Mouse (Mus musculus): Measurements from ENCODE around the gene Olfr998.

GRCm38 (mm10) chr2:85560226-85560625, 28.5 kb upstream of the Olfr998 start:
- TF ChIP-seq ZC3H11A (IDR thresholded peaks at IDR 0.05; ENCODE audit: low read depth, low read length) (no peak), ZNF384 (IDR thresholded peaks at IDR 0.05; ENCODE audit: low read depth, low read length) (no peak), NELFE (IDR thresholded peaks at IDR 0.05; ENCODE audit: low read depth, low read length) (no peak), CTCF (IDR thresholded peaks at IDR 0.05 in 2 of 3, conservative IDR thresholded peaks at IDR 0.05 in 1 of 3; ENCODE audit: control insufficient read depth in 1 of 3, insufficient read depth in 1 of 3, low read depth in 2 of 3, low read length in 3 of 3, poor library complexity in 1 of 3, severe bottlenecking in 1 of 3) (no peak), RCOR1 (IDR thresholded peaks at IDR 0.05; ENCODE audit: low read depth, low read length) (no peak), POLR2AphosphoS2 (IDR thresholded peaks at IDR 0.05; ENCODE audit: low read length) (no peak), POLR2A (IDR thresholded peaks at IDR 0.05; ENCODE audit: control insufficient read depth in 1 of 2, insufficient read depth in 1 of 2, low read depth in 1 of 2, low read length in 2 of 2, poor library complexity in 1 of 2) (no peak), TBP (IDR thresholded peaks at IDR 0.05; ENCODE audit: low read depth, low read length) (no peak), MYB (IDR thresholded peaks at IDR 0.05; ENCODE audit: low read depth, low read length) (no peak), MAX (IDR thresholded peaks at IDR 0.05; ENCODE audit: low read length) (peak; percentile 68; the same call in 1 of the 2 replicates)

All from MEL (cell line).